Mouse (Mus musculus): ENCODE measurements around the gene Gm20605.

GRCm38 (mm10) chr5:137649669-137650571 lies 20.9 kb downstream of the Gm20605 start:
- TF ChIP-seq POLR2A (IDR thresholded peaks at IDR 0.05; ENCODE audit: extremely low read depth, insufficient read depth, low read length) (no peak), CTCF (IDR thresholded peaks at IDR 0.05; ENCODE audit: extremely low read depth, insufficient read depth, low read length) (no peak)
